Mouse (Mus musculus) forelimb bud, embryonic 11.5 days (tissue): ENCODE data around the gene Gltpd2.
"Not testable (repeated sequence)": the region's sequence is repeated elsewhere in the genome, so short reads cannot be mapped to it uniquely, and the experiment has no call there.

Experiments
- DNase-seq: peaks from one replicate; pipeline ENCODE4 v3.0.0-alpha.2; 2012; ENCODE audit warnings: low read depth, low spot score

Gene Gltpd2

GRCm38 (mm10) chr11:70518923-70519322 is at the start of gene Gltpd2:
TSS of gene Gltpd2 (plus strand) at chr11:70519196.
- no peak for DNase-seq

- no peak for DNase-seq
Observed at GRCm38 (mm10) chr11:70469764-70470163, 49.2 kb upstream of the Gltpd2 start.

- no peak for DNase-seq
Observed at GRCm38 (mm10) chr11:70472716-70473115, 46.3 kb upstream of the Gltpd2 start.

GRCm38 (mm10) chr11:70473291-70473690 is 45.7 kb upstream of the Gltpd2 start:
- not testable (repeated sequence) for DNase-seq

GRCm38 (mm10) chr11:70474872-70475534 is 44.0 kb upstream of the Gltpd2 start:
- no peak for DNase-seq

GRCm38 (mm10) chr11:70485498-70485897 is 33.5 kb upstream of the Gltpd2 start:
- DNase-seq: no peak

GRCm38 (mm10) chr11:70487816-70488215 is 31.2 kb upstream of the Gltpd2 start:
- no peak for DNase-seq

- DNase-seq: no peak
Observed at GRCm38 (mm10) chr11:70489138-70489537, 29.9 kb upstream of the Gltpd2 start.

GRCm38 (mm10) chr11:70489684-70490083 is 29.3 kb upstream of the Gltpd2 start:
- no peak for DNase-seq

- no peak for DNase-seq
Observed at GRCm38 (mm10) chr11:70499566-70500475, 19.2 kb upstream of the Gltpd2 start.

- no peak for DNase-seq
Observed at GRCm38 (mm10) chr11:70500476-70500812, 18.6 kb upstream of the Gltpd2 start.

GRCm38 (mm10) chr11:70502018-70502417 is 17.0 kb upstream of the Gltpd2 start:
- no peak for DNase-seq

- no peak for DNase-seq
Observed at GRCm38 (mm10) chr11:70504970-70505369, 14.0 kb upstream of the Gltpd2 start, which contains the start of gene Tm4sf5. TSS of gene Tm4sf5 (plus strand) at chr11:70505244.

GRCm38 (mm10) chr11:70506385-70506784 is 12.6 kb upstream of the Gltpd2 start:
- DNase-seq: peak; percentile 61

GRCm38 (mm10) chr11:70506962-70507515 is 12.0 kb upstream of the Gltpd2 start:
- no peak for DNase-seq

- DNase-seq: peak; percentile 46
Observed at GRCm38 (mm10) chr11:70509753-70510564, 9.0 kb upstream of the Gltpd2 start.

GRCm38 (mm10) chr11:70511242-70511641 is 7.8 kb upstream of the Gltpd2 start:
- no peak for DNase-seq

- DNase-seq: no peak
Observed at GRCm38 (mm10) chr11:70511825-70512224, 7.2 kb upstream of the Gltpd2 start.

- DNase-seq: no peak
Observed at GRCm38 (mm10) chr11:70512709-70513342, 6.2 kb upstream of the Gltpd2 start.

- DNase-seq: no peak
Observed at GRCm38 (mm10) chr11:70513520-70513919, 5.5 kb upstream of the Gltpd2 start.

- no peak for DNase-seq
Observed at GRCm38 (mm10) chr11:70514288-70514687, 4.7 kb upstream of the Gltpd2 start, which contains the start of gene Vmo1. TSS of gene Vmo1 (minus strand) at chr11:70514616.
